Mouse (Mus musculus) ES-E14 (cell line): ENCODE data around the gene Rnf151. TPM values are rescaled to one million over a fixed set of nuclear protein-coding genes. Genes with fewer than 3 reads are reported as not detected.

Experiments
- DNase-seq: peaks from one replicate; pipeline ENCODE4 v3.0.0-alpha.2; 2013; ENCODE audit warnings: low read depth, low spot score
- H3K27ac ChIP-seq: 2 replicates; pipeline ENCODE4 v1.5.1; 2012; ENCODE audit warnings: low read depth, mild to moderate bottlenecking, low read length, moderate library complexity, mixed read lengths; ENCODE audit not compliant: poor library complexity, insufficient read depth, severe bottlenecking
- H3K36me3 ChIP-seq: 2 replicates; pipeline ENCODE4 v1.6.1; 2012; ENCODE audit warnings: mild to moderate bottlenecking, low read length, moderate library complexity, mixed read lengths; ENCODE audit not compliant: control insufficient read depth, poor library complexity, insufficient read depth, severe bottlenecking
- H3K4me1 ChIP-seq, 2 experiments: fragments of 150-350 bp in 1 of 2; sonication (generic) in 1 of 2; 2 replicates each; pipeline ENCODE4 v1.6.1; 2012; ENCODE audit warnings: low read length in 2 of 2, mild to moderate bottlenecking in 1 of 2, mixed read lengths in 1 of 2; ENCODE audit not compliant: control insufficient read depth in 2 of 2, insufficient read depth in 2 of 2, poor library complexity in 1 of 2
- H3K4me3 ChIP-seq, 2 experiments: fragments of 150-350 bp in 1 of 2; sonication (generic) in 1 of 2; 2 replicates each; pipeline ENCODE4 v1.5.1; 2012; ENCODE audit warnings: low read length in 2 of 2, low read depth in 1 of 2, mild to moderate bottlenecking in 1 of 2, mixed read lengths in 1 of 2; ENCODE audit not compliant: insufficient read depth in 1 of 2, poor library complexity in 1 of 2, severe bottlenecking in 1 of 2
- H3K9ac ChIP-seq: 2 replicates; pipeline ENCODE4 v1.6.1; 2012; ENCODE audit warnings: low read depth, mild to moderate bottlenecking, low read length, mixed read lengths; ENCODE audit not compliant: poor library complexity, insufficient read depth, severe bottlenecking
- H3K9me3 ChIP-seq: fragments of 150-350 bp; sonication (generic); 2 replicates; pipeline ENCODE4 v1.6.1; 2012; ENCODE audit warnings: low read depth, mild to moderate bottlenecking, low read length; ENCODE audit not compliant: control insufficient read depth, insufficient read depth
- CHD2 ChIP-seq: IDR thresholded peaks from 2 replicates; pipeline ENCODE4 v1.6.1; 2014; ENCODE audit warnings: mild to moderate bottlenecking, low read depth, low read length, inconsistent platforms
- HCFC1 ChIP-seq: IDR thresholded peaks from 2 replicates; pipeline ENCODE4 v1.6.1; 2012; ENCODE audit warnings: low read length, inconsistent platforms, borderline replicate concordance; ENCODE audit not compliant: insufficient read depth
- MAFK ChIP-seq: IDR thresholded peaks from 2 replicates; pipeline ENCODE4 v1.6.1; 2014; ENCODE audit warnings: mild to moderate bottlenecking, low read depth, low read length, inconsistent platforms; ENCODE audit not compliant: insufficient read depth
- ZC3H11A ChIP-seq: IDR thresholded peaks from 2 replicates; pipeline ENCODE4 v1.6.1; 2012; ENCODE audit warnings: low read depth, mild to moderate bottlenecking, inconsistent platforms, low read length, borderline replicate concordance
- ZNF384 ChIP-seq: IDR thresholded peaks from 2 replicates; pipeline ENCODE4 v1.6.1; 2012; ENCODE audit warnings: low read depth, low read length, inconsistent platforms
- in situ Hi-C, 2 experiments: fragments of 600-800 bp; cut with MboI; formaldehyde crosslinking; loops; one replicate each; pipeline ENCODE4 v1.15.1; 2025; ENCODE audit warnings: low sequenced_read_pairs in 2 of 2, inconsistent platforms in 1 of 2; ENCODE audit not compliant: unreplicated experiment in 2 of 2
- total RNA-seq: library from RNA; depleted of rRNA; stranded (reverse); fragments of 300-350 nt; gene quantifications from 2 replicates; pipeline ENCODE4 v1.2.3, GENCODE M21; 2012

The Rnf151 gene
- total RNA-seq, 1 experiment = 0.71 TPM

DNA sequence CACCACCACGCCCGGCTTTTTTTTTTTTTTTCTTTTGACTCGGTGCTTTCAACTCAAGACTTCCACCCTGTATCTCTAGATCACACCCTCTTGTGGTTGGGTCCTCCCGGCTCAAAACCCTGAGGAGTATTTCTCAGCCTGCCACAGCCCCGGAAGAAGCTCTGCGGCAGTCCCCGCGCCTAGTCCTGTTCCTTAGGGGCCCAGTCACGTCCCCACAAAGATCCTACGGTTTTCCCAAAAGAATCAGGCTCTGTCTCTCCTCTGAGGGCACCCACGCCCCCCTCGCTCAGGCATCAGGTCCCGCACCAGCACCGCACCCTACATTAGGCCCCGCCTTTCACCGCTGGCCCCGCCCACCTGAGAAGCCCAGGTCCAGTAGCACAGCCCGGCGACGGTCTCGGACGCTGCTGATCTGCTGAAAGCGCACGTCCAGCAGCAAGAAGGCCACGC lies 30.7 kb downstream of the Rnf151 start:
- H3K9me3 ChIP-seq = no peaks in the 10 kb centered on the region
- peaks cover 7 to 11% of the 10 kb centered on the region in 2 experiments for H3K4me1 ChIP-seq
- no peak overlapping the region for H3K27ac ChIP-seq
- peak overlapping the region; percentile 15 to 16; a peak in 3 of 4 replicates for H3K4me3 ChIP-seq
- TF ChIP-seq HCFC1 = no peak
- TF ChIP-seq ZNF384 = peak; percentile 64; the same call in 1 of the 2 replicates
- no peak for TF ChIP-seq ZC3H11A
- TF ChIP-seq CHD2 = no peak
- H3K36me3 ChIP-seq = peaks cover under 1% of the 10 kb centered on the region; the same call in 1 of the 2 replicates
- in situ Hi-C loops = no loop called here
- H3K9ac ChIP-seq = peak overlapping the region; percentile 1; the same call in 1 of the 2 replicates
- DNase-seq = no peak

DNA sequence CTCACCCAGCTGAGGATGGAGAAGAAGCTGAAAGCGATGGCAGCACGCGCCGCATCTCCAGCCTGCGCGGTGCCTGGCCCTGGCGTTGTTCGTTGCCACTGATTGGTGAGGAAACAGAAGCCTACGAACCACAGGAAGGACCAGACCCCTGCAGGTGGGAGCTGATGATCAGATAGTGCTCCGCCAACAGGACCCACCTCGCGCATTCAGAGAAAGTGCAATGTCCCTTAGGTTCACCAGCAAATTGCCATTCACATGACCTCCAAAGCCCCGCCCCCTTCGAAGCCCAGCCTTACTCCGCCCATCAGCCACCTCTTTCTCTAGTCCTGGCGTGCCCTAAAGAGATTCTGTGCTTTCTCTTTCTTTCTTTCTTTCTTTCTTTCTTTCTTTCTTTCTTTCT lies 31.3 kb downstream of the Rnf151 start:
- no peak overlapping the region for H3K27ac ChIP-seq
- peaks cover 7 to 11% of the 10 kb centered on the region in 2 experiments for H3K4me1 ChIP-seq
- H3K9ac ChIP-seq = peak overlapping the region; percentile 52
- peaks cover 6% of the 10 kb centered on the region for H3K36me3 ChIP-seq
- peak overlapping the region; percentile 50 to 66 for H3K4me3 ChIP-seq
- TF ChIP-seq CHD2 (no peak), ZNF384 (no peak), ZC3H11A (no peak), HCFC1 (no peak; the same call in 1 of the 2 replicates), MAFK (no peak)
- peak; percentile 69 for DNase-seq
- H3K9me3 ChIP-seq = no peaks in the 10 kb centered on the region
- in situ Hi-C loops = no loop called here

DNA sequence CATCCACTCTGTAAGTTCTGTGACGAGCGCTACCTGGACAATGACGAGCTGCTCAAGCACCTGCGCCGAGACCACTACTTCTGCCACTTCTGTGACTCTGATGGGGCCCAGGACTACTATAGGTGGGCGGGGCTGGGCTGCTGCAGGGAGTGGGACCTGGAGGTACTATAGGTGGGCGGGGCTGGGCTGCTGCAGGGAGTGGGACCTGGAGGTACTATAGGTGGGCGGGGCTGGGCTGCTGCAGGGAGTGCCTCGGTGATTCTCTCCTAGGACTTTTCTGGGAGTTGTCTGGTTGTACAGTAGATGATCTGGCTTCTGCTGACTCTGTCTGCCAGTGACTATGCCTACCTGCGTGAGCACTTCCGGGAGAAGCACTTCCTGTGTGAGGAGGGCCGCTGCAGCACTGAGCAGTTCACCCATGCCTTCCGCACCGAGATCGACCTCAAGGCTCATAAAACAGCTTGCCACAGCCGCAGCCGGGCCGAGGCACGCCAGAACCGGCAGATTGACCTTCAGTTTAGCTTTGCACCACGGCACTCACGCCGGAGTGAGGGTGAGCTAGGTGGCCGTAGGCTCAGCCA lies 40.3 kb downstream of the Rnf151 start:
- DNase-seq = no peak
- peaks cover 56% of the 10 kb centered on the region for H3K36me3 ChIP-seq

DNA sequence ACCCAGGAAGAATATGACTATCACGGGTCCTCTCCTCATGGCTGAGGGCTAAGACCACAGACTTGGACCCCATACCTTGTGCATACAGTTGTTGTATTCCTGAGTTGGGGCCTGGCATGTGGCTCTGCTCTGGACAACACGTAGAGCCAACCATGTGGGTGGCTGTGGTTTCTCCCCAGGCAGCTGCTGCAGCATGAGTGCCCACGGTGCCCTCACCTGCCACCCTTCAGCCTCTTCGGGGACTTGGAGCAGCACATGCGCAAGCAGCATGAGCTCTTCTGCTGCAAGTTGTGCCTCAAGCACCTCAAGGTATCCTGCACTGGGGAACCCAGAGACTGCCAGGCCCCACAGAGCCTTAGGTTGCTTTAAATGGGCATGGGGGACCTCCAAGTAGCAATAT lies 41.0 kb downstream of the Rnf151 start:
- Histone ChIP-seq H3K9me3 (no peaks in the 10 kb centered on the region), H3K27ac (no peak overlapping the region), H3K4me3 (no peak overlapping the region), H3K4me1 (peaks cover 3 to 24% of the 10 kb centered on the region in 2 experiments; a peak in 3 of 4 replicates), H3K9ac (no peak overlapping the region), H3K36me3 (peaks cover 52% of the 10 kb centered on the region)
- DNase-seq = no peak
- in situ Hi-C loops = no loop called here
- TF ChIP-seq MAFK = no peak
- TF ChIP-seq CHD2 = no peak
- TF ChIP-seq HCFC1 = no peak
- TF ChIP-seq ZC3H11A = no peak
- no peak for TF ChIP-seq ZNF384

More for the DNA sequence above, 40.3 kb downstream of the Rnf151 start:
- H3K9ac ChIP-seq = no peak overlapping the region
- no peaks in the 10 kb centered on the region for H3K9me3 ChIP-seq
- in situ Hi-C loops = no loop called here
- peak overlapping the region in 1 of 2 experiments; percentile 42; a peak in 2 of 4 replicates for H3K4me3 ChIP-seq
- H3K4me1 ChIP-seq = peaks cover 3 to 20% of the 10 kb centered on the region in 2 experiments; a peak in 2 of 4 replicates
- H3K27ac ChIP-seq = peak overlapping the region; percentile 5; the same call in 1 of the 2 replicates
- TF ChIP-seq CHD2 = no peak
- TF ChIP-seq ZNF384 = no peak
- TF ChIP-seq ZC3H11A = no peak
- TF ChIP-seq MAFK = no peak
- no peak for TF ChIP-seq HCFC1
